Mouse (Mus musculus) common myeloid progenitor, adult 5-6 weeks (primary cell): ENCODE data around the gene Col13a1. TPM values are rescaled to one million over a fixed set of nuclear protein-coding genes. Genes with fewer than 3 reads are reported as not detected.

ENCODE experiments used
- ATAC-seq: replicated peaks from 2 replicates; pipeline ENCODE4 v1.8.0; 2016; ENCODE audit warnings: low read depth, mild to moderate bottlenecking, moderate TSS enrichment, inconsistent platforms; ENCODE audit not compliant: poor library complexity, severe bottlenecking
- total RNA-seq: library from RNA; stranded (forward); fragments of 200-1000, 187-1606 nt; gene quantifications from 2 replicates; pipeline ENCODE4 v1.2.3, GENCODE M21; 2017

The Col13a1 gene
- total RNA-seq, 1 experiment from 2014 or later, result not detected

DNA sequence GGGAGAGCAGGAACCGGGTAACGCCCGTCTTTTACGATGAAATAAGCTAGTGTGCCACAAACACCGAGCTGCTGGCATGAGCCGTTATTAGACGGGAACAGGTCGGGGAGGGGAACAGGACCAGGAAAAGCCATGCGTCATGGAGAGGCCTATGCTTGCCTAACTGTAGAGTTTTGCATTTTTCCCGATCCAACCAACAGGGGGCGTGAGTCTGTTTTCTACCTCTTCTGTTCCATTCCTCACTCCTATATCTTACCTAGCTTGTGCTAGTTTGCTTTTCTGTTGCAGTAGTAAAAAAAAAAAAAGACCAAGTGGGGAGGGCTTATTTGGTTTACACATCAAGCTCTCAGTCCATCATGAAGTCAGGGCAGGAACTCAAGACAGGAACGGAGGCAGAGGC lies 61.8 kb downstream of the Col13a1 start:
- no peak for ATAC-seq

DNA sequence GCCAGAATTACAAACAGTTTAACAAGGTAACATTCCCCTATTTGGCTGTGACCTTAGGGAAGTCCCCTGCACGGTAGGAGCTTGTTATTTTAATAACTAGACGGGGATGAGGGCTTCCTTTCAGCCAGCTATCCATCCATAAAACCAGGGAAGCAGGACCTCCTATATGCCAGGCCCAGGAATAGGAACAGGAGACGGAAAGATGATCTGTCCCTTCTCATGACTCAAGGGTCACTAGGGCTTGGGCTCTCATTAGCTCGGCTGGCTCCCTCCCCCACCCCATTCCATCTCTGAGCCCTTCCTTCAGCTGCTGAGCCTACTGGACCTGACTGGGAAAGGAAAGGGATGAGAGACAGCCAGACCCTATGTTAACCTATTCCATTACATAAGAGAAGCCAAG lies 67.1 kb downstream of the Col13a1 start:
- ATAC-seq, result no peak

DNA sequence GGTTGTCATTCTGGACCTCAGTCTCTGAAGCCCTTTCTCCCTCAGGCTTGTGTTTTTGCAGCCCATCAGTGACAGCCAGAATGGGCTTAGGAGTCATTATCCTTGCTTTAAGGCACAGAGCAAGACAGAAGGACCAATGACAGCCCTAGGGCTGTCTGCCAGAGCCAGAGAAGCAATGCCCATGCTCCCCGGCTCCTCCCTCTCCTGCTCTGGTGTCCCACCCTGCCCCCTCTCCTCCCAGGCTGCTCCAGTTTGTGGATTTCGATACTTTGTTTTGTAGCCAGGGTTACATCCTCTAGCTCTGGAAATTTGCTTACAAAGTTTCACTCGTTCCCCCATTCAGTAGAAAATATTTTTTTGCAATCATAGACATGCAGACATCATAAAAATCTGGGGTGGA lies 69.9 kb downstream of the Col13a1 start:
- no peak for ATAC-seq

DNA sequence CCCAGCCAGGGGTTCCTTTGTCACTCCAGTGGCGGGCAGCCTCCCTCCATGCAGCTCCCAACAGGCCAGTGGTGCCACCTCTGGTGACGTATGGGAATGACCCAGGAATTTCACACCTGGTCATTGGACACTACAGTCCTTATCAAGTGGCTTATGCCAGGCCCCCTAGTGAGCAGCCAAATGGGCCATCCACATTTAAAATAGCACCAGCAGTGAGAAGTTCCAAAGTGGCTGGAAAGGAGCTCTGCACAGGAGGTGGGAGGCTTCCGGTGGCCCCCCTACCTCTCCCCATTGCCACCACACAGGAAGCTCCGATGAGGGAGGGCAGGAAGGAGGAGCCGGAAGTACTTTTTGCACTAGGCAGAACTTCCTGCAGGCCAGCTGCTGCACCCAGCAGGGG lies 72.7 kb downstream of the Col13a1 start:
- ATAC-seq, result peak; percentile 63

DNA sequence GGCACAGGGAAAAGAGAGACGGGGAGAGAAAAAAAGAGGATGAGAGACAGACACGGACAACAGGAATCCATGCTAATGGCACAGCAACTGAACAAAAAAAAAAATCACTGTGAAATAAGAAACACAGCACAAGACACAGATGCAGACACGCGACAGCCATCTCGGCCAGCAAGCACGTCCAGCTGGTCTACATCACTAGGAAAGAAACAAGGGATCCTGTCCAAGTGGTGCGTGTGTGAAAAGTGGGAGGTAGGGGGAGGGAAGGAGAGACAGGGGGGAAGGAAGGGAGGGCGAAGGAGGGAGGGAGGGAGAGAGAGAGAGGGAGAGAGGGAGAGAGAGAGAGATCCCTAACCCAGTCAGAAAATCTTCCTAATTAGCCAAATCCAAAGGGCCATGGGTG lies 73.6 kb downstream of the Col13a1 start:
- ATAC-seq, result no peak

DNA sequence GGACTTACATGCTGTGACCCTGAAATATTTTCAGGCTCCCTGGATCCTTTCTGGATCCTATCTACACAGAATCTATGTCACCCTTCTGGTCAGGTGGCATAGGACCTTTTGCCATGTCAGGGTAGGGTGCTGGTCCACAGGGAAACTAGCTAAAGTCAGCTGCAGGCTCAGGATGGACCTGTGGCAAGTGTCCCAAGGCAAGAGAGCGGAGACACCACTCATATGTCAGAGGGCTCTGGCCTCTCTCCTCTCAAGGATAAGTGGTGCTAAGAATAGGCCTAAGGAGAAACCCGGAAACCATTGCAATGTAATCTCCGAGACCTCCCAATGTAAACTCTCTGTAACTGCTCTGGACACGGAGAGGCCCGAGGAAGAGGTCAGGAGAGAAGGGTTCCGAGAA lies 80.8 kb downstream of the Col13a1 start:
- ATAC-seq, result no peak

DNA sequence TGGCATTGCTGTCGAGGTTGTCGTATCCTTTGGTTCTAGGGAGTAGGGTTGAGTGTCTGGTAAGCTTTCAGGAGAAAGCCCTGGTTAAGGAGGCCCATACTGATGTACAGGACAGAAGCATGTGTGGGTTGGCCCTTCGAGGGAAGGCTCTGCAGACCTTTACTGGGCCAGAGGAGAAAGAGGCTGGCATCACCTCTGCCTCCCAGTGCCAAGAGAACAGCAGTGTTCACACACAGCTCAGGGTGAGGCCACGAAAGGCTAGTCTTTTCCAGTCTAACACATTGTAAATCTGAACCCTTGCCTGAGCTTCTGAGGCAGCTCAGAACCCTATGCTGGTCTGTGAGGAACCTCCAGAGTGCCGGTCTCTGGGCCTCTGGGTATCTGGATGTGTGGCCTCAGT lies 84.3 kb downstream of the Col13a1 start:
- ATAC-seq, result no peak

DNA sequence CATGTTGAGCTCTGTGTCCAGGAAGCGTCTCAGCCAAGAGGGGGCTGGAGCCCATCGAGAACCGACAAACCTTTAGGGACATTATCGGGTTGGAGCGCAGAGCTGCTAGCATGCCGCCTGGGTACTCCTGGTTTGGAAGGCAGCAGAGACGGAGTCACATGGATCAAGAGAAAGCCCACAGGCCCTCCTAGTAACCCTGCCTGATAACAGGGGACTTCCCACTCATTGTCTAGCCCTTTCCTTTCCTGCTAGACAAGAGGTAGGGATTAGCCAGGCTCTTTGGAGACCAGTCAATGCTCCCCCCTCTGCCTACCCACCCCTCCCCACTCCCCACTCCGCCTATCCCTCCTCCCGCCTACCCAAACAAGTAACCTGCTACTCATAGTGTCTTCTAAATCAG lies 87.8 kb downstream of the Col13a1 start:
- ATAC-seq, result no peak

DNA sequence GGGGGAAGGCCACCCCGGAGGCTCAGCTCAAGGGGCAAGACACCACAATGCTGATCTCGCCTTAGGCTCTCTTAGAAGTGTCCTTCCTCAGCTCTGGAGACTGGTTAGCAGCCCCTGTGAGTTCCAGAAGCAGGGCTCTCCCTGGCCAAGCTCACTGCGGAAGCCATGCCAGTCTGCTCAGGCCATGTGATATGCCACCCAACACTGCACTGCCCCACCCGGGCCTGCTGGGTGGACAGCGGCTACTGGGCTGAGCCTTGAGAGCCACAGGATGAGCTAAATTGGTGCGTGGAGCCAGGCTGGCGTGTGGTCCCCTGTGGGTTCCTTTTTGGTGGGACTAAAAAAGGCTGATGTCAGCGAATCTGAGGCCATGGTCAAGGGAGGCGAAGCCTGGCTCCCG lies 88.6 kb downstream of the Col13a1 start:
- ATAC-seq, result no peak

DNA sequence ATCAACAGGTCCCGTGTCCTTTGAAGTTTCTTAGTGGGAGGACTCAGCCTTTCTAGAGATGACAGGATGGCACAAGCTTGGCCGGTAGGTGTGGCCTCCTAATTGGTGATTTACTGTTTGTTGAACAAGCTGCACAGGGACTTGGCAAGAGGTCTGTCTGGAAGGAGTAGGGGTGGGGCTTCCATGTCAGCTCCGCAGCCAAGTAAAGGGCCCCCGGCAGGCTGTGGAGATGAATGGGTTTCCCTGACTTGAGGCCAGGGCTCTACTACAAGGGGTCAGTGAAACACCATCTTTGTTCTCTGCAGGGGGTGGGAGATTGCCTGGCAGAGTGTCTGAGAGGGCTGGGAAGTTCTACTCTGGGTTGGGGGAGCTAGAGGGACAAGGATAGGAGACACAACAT lies 99.5 kb downstream of the Col13a1 start:
- ATAC-seq, result no peak

DNA sequence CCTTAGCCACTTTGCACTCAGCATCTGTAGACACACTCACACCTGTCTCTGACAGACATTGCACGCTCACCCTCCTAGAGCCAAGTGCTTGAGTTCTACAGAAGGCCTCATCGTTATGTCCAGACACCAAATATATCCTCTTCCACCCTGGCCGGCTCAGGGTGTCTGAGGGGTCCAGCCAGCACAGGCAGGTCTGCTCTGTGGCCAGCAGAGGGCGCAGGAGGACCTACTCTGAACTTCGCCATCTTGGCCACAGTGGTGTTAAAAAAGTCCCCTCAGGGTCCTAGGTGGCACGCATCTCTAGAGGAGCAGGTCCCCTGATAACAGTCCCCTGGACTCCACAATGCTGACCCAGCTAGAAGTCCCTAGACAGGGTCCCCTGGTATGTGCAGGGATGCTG lies 101.1 kb downstream of the Col13a1 start:
- ATAC-seq, result peak; percentile 89

DNA sequence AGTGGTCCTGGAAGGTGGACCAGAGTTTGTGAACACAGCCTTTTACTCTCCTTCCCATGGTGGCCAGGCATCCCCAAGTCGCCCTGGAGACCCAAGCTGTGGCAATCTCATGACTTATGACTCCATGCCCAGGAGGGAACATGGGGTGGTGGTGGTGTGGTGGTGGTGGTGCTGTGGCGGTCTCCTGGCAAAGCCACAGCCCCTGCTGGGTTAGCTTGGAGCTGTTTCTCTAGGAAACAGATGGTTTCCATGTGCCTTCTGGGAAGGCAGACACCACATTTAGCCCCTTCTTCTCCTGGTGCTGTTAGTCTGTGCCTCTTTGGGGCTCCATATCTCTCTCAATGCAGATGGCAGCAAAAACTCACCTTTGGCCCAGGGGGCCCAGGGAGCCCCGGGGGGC lies 109.1 kb downstream of the Col13a1 start:
- no peak for ATAC-seq

DNA sequence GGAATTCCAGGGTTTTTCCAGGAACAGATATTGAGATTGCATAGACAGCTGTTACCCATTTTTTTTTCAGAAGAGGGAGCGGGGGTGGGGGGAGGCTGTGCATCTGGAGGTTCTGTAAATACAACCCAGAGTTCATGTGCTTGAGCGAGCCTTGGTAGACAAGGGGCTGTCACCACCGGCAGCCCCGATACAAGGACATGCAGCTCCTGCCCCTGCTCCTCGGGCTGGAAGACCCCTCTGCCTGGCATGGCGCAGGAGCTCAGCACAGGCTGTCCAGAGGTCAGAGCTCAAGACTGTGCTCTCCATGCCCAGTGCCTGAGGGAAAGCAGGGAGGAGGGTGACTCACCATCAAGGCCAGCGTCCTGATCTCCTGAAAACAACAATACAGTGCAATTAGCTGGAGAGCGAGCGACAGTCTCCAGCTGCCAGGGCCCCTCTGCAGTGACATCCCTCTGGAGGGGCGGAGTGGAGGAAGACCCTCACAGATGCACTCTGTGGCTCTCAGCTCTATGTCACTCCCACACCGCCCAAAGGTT lies 112.8 kb downstream of the Col13a1 start:
- no peak for ATAC-seq

DNA sequence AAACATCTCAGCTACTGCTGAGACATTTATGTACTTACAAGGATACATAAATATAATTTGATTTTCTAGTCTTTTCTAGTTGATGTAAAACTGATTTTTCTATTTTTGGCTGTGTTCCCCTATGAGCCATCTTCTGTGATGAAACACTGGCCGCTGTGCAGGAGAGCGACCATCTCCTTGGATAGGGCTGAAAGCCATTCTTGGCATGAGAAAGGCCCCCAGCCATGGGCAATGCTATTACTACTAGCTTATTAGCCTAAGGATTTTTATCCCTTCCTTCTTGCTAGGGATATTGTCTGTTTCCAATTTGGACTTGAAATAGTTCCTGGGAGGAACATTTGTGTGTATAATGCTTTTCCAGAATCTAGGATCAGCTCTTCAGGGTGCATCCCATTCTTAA lies 119.5 kb downstream of the Col13a1 start:
- no peak for ATAC-seq

DNA sequence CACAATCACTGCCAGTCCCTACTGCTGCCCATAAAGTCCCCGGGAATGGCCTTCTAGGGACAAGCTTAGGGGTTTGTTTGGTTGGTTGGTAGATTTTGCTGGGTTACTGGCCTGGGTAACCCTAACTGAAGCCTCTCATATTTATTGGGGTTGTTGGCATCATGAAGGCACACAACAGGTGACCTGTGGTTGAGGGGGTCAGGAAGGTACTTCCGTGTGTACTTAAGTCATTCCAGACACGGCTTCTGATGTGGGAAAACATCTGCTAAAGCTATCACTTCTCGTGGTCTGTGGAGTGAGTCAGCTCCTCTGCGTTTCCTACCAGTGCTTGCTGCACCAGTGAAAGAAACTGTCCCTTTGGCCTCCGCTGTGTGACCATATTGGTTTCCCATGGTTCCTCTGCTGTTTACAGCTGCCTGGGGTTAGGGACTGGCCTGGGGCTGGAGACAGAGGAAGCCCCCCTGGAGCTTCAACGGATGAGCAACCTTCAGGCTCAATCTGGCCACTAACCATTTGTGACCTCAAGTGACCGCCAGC lies 123.7 kb downstream of the Col13a1 start:
- peak; percentile 76 for ATAC-seq

DNA sequence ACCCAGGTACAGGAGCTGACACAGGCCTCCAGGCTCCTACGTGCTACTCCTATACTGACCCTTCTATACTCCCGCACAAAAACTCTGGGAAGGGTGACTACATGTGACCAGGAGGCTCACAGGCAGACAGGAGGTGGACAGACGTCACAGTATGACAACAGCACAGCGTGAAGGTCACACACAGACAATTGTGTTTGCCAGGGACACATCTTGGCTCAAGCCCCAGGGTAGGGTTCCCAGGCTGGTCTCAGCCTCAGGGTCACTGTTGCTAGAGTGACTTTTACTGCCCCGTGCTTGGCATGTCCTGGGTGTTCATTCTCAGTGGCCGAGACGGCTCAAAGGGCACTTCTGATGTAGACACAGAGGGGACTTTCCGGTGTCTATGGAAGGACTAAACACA lies 126.1 kb downstream of the Col13a1 start:
- no peak for ATAC-seq

DNA sequence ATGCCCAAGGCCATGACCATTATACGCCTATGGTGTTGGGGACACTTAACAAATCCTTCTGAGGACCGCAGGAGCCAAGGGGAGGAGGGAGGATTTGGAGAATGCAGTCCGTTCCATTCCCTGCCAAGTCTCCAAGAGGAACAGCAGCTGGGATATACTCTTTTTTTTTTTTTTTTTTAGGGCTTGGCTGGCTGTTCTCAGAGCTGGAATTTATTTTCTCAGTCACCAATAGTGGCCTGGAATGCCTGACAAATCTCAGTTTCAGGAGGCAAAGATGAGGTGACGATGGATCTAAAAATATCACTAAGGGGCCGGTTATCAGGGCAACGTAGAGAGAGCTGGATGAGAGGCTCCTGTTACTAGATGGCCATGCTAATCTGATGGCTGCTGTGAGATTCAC lies 130.4 kb downstream of the Col13a1 start:
- ATAC-seq, result no peak

DNA sequence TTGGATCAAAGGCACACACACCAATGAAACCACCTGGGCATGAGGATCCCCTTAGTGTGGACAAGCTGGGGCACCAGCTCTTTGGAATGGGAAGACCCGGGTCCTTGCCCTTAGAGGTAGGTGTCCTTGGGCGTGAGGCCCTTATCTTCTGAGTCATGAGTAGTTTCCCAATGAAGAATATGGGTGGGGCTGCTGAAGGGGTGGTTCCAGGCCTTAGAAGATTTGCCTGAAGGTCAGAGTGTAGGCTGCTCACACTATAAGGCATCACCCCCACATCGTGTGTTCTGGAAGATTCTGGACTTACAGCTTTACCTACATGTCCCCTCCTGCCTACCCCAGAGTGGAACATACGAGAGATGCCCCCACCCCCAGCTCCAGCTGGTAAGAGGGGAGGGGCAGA lies 133.4 kb downstream of the Col13a1 start:
- no peak for ATAC-seq

DNA sequence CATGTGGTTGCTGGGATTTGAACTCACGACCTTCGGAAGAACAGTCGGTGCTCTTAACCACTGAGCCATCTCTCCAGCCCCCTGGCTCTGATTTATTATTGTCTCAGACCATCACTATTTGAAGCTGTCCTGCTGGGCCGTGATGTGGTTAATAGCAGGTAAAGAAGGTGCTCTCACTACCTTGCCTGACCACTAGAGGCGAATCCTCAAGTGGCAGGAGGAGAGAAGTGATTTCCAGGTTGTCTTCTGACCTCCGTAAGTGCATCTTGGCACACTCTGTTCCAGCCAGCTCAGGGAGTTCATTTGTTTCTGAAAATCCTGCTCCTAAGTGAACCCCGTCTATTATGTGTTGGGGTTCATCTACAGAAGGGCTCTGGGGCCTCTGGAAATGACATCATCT lies 134.4 kb downstream of the Col13a1 start:
- no peak for ATAC-seq

DNA sequence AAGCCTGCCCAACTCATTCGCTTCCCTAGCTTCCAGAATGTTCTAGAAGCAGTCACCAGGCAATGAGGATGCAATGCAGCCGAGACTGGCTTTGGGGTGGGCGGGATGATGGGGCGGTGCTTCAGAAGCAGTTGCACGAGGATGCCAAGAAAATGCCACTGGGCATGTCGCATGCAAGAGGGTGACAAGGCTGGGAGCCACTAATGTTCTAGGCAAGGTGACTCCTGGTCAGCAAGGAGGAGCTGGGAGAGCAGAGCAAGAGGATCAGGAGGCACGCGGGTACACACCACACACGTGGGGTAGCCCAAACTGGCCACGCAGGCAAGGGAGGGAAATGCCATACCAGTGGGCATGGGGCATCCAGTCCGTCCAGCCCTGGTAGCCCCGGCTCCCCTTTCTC lies 136.6 kb downstream of the Col13a1 start:
- no peak for ATAC-seq

DNA sequence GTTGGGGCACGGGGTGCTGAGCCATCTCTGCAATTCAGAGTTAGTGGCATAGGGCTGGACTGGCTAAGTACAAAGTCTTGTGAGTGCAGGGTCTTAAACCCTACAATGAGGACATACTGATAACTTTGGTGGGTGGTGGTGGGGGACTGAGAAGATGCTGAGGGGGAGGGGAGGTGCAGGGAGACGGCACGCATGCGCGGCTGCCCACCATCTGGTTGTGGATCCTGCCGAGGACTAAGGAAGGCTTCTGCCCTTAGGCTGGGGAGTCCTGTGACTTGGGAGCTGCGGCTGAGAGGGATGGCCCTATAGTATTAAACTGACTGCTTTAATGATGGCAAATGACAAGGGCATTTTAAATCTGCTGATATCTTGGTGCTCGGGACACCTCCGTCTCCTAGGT lies 139.6 kb downstream of the Col13a1 start:
- ATAC-seq, result no peak

DNA sequence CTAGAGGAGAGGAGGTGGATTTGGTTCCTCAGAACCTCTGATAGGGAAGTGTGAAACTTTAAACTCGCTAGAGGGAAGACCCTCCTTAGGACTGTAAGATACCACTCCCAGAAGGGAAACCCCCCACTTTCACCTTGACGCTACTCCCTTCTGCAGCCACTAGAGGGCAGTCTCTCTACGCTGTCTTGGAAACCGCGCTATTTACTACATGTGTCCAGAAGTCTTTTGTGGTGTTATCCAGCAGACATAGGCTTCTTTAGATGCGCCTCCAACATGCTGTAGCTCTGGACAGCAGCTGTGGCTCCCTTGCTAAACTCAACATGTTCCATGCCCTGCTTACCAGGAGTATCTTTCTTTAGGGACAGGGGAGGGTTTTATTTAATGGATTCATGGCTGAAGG lies 140.1 kb downstream of the Col13a1 start:
- peak; percentile 89 for ATAC-seq

DNA sequence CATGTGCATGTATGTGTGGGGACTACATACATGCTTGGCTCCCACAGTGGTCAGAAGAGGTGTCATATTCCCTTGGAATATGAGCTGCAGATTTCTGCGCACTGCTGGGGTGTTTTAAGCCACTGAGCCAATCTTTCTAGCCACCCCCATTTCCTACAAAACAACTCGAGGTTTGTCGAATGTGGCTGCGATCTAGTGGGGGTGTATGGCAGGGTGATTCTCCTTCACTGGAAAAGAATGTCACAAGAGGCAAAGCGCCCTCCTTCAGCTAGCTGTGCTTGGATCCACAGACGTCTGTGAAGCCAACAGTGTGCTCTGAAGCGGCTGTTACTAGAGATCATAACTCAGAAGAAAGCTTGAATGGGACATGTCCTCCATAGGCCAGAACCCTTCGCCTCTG lies 141.6 kb downstream of the Col13a1 start:
- no peak for ATAC-seq
